Mouse (Mus musculus): ENCODE data around the gene Slc25a22.
A peak's percentile ranks its signal among the peaks of the same experiment; 100 is the strongest.

Gene Slc25a22

GRCm38 (mm10) chr7:141435129-141435855 is 2.4 kb downstream of the Slc25a22 start:
- DNase-seq (ENCODE audit: low spot score in 2 of 2) = peak; percentile 49 to 54

- no peak for DNase-seq (ENCODE audit: low spot score in 2 of 2)
Observed at GRCm38 (mm10) chr7:141434464-141434863, 3.2 kb downstream of the Slc25a22 start.

GRCm38 (mm10) chr7:141433517-141434400 is 3.9 kb downstream of the Slc25a22 start:
- no peak for DNase-seq (ENCODE audit: low spot score in 2 of 2)

- DNase-seq (ENCODE audit: low spot score in 2 of 2) = no peak
Observed at GRCm38 (mm10) chr7:141432741-141433516, 4.8 kb downstream of the Slc25a22 start.

GRCm38 (mm10) chr7:141432186-141432611 is 5.5 kb downstream of the Slc25a22 start:
- DNase-seq (ENCODE audit: low spot score in 2 of 2) = no peak

- DNase-seq (ENCODE audit: low spot score in 2 of 2) = no peak
Observed at GRCm38 (mm10) chr7:141431434-141432185, 6.1 kb downstream of the Slc25a22 start.

- DNase-seq (ENCODE audit: low spot score in 2 of 2) = no peak
Observed at GRCm38 (mm10) chr7:141430585-141431240, 7.0 kb downstream of the Slc25a22 start.

GRCm38 (mm10) chr7:141429840-141430584 is 7.7 kb downstream of the Slc25a22 start:
- no peak for DNase-seq (ENCODE audit: low spot score in 2 of 2)

- DNase-seq (ENCODE audit: low spot score in 2 of 2) = no peak
Observed at GRCm38 (mm10) chr7:141429310-141429709, 8.4 kb downstream of the Slc25a22 start, which contains the start of gene Cend1. TSS of gene Cend1 (minus strand) at chr7:141429491.

- DNase-seq (ENCODE audit: low spot score in 2 of 2) = no peak
Observed at GRCm38 (mm10) chr7:141428701-141429100, 9.0 kb downstream of the Slc25a22 start.

- no peak for DNase-seq (ENCODE audit: low spot score in 2 of 2)
Observed at GRCm38 (mm10) chr7:141426948-141427730, 10.6 kb downstream of the Slc25a22 start.

- DNase-seq (ENCODE audit: low spot score in 2 of 2) = no peak
Observed at GRCm38 (mm10) chr7:141423811-141424210, 13.9 kb downstream of the Slc25a22 start.

- no peak for DNase-seq (ENCODE audit: low spot score in 2 of 2)
Observed at GRCm38 (mm10) chr7:141420030-141420702, 17.5 kb downstream of the Slc25a22 start.

- DNase-seq (ENCODE audit: low spot score in 2 of 2) = no peak
Observed at GRCm38 (mm10) chr7:141418970-141419369, 18.7 kb downstream of the Slc25a22 start.

- DNase-seq (ENCODE audit: low spot score in 2 of 2) = no peak
Observed at GRCm38 (mm10) chr7:141417731-141418681, 19.7 kb downstream of the Slc25a22 start.

- no peak for DNase-seq (ENCODE audit: low spot score in 2 of 2)
Observed at GRCm38 (mm10) chr7:141416144-141416841, 21.4 kb downstream of the Slc25a22 start.

Data from natural killer cell, adult 2 months (primary cell).